Mouse (Mus musculus) heart, embryonic 13.5 days (tissue): ENCODE measurements around the gene Cisd3. TPM values are rescaled to one million over a fixed set of nuclear protein-coding genes. Genes with fewer than 3 reads are reported as not detected.

ENCODE experiments used
- ATAC-seq: fragments of 200-750 bp; cut with Nextera tagmentation; 2 replicates; pipeline ENCODE4 v1.8.0; 2017; ENCODE audit warnings: moderate TSS enrichment; ENCODE audit not compliant: insufficient number of reproducible peaks, low FRiP score, low TSS enrichment; ENCODE audit errors: extremely low read depth
- H3K27ac ChIP-seq: fragments of 300-500 bp; sonication (generic); replicated peaks from 2 replicates; pipeline ENCODE4 v1.5.1; 2015; ENCODE audit warnings: moderate library complexity, mild to moderate bottlenecking, inconsistent platforms
- H3K27me3 ChIP-seq: fragments of 300-500 bp; sonication (generic); replicated peaks from 2 replicates; pipeline ENCODE4 v1.6.1; 2015; ENCODE audit warnings: mild to moderate bottlenecking, inconsistent platforms
- H3K36me3 ChIP-seq: fragments of 300-500 bp; sonication (generic); 2 replicates; pipeline ENCODE4 v1.6.1; 2015; ENCODE audit warnings: mild to moderate bottlenecking, inconsistent platforms
- H3K4me1 ChIP-seq: fragments of 300-500 bp; sonication (generic); 2 replicates; pipeline ENCODE4 v1.6.1; 2015; ENCODE audit warnings: inconsistent platforms
- H3K4me2 ChIP-seq: fragments of 300-500 bp; sonication (generic); 2 replicates; pipeline ENCODE4 v1.6.1; 2015; ENCODE audit warnings: inconsistent platforms, mild to moderate bottlenecking, moderate library complexity
- H3K4me3 ChIP-seq: fragments of 300-500 bp; sonication (generic); 2 replicates; pipeline ENCODE4 v1.5.1; 2015; ENCODE audit warnings: moderate library complexity, mild to moderate bottlenecking, inconsistent platforms
- H3K9ac ChIP-seq: fragments of 300-500 bp; sonication (generic); 2 replicates; pipeline ENCODE4 v1.6.1; 2015; ENCODE audit warnings: inconsistent platforms, mild to moderate bottlenecking, moderate library complexity
- H3K9me3 ChIP-seq: fragments of 300-500 bp; sonication (generic); 2 replicates; pipeline ENCODE4 v1.6.1; 2016; ENCODE audit warnings: inconsistent platforms
- WGBS: fragments of 180-500 bp; shearing (Covaris S2); methylation state at CpG from one replicate; pipeline ENCODE4 v1.1.7; 2015; ENCODE audit warnings: mixed read lengths; 5-methylcytosine and 5-hydroxymethylcytosine counted together
- polyA plus RNA-seq: library from polyadenylated mRNA; unstranded; fragments of >200 nt; fragmentation: Nextera tagmentation; extraction: Ambion mirVana; gene quantifications from 2 replicates; pipeline ENCODE4 v1.2.1, GENCODE M21; 2015

Cisd3 gene
- polyA plus RNA-seq, 1 experiment from 2014 or later = 44.1 TPM

GRCm38 (mm10) chr11:97663528-97664338, 21.9 kb upstream of the Cisd3 start:
- peak overlapping the region; percentile 90 for H3K4me2 ChIP-seq
- H3K27me3 ChIP-seq = peaks cover 11% of the 10 kb centered on the region
- H3K4me1 ChIP-seq = peaks cover 61% of the 10 kb centered on the region
- peaks cover 35% of the 10 kb centered on the region for H3K36me3 ChIP-seq
- H3K9ac ChIP-seq = peak overlapping the region; percentile 97
- peak overlapping the region; percentile 95 for H3K27ac ChIP-seq
- no peak for ATAC-seq
- H3K4me3 ChIP-seq = peak overlapping the region; percentile 92
- under 1% methylated on average over 34 of the region's 57 CpGs for WGBS
- H3K9me3 ChIP-seq = no peaks in the 10 kb centered on the region

GRCm38 (mm10) chr11:97664339-97664665, 21.3 kb upstream of the Cisd3 start:
- H3K4me1 ChIP-seq = peaks cover 61% of the 10 kb centered on the region
- WGBS = 0% methylated on average over 6 of the region's 8 CpGs

GRCm38 (mm10) chr11:97664771-97665240, 20.8 kb upstream of the Cisd3 start:
- Histone ChIP-seq H3K4me1 (peaks cover 62% of the 10 kb centered on the region), H3K36me3 (peaks cover 44% of the 10 kb centered on the region), H3K9me3 (no peaks in the 10 kb centered on the region), H3K9ac (peak overlapping the region; percentile 97), H3K27me3 (peaks cover 11% of the 10 kb centered on the region), H3K4me3 (peak overlapping the region; percentile 92), H3K27ac (peak overlapping the region; percentile 95; the same call in 1 of the 2 replicates), H3K4me2 (peak overlapping the region; percentile 90)
- no peak for ATAC-seq
- 24% methylated on average over 6 of the region's 6 CpGs for WGBS

More at GRCm38 (mm10) chr11:97664339-97664665, 21.3 kb upstream of the Cisd3 start:
- Histone ChIP-seq H3K27me3 (peaks cover 11% of the 10 kb centered on the region), H3K4me3 (peak overlapping the region; percentile 92), H3K9ac (peak overlapping the region; percentile 97), H3K27ac (peak overlapping the region; percentile 95), H3K4me2 (peak overlapping the region; percentile 90), H3K36me3 (peaks cover 39% of the 10 kb centered on the region), H3K9me3 (no peaks in the 10 kb centered on the region)
- no peak for ATAC-seq

GRCm38 (mm10) chr11:97665431-97665830, 20.2 kb upstream of the Cisd3 start:
- WGBS = 87% methylated on average over 13 of the region's 13 CpGs
- Histone ChIP-seq H3K36me3 (peaks cover 51% of the 10 kb centered on the region), H3K9me3 (no peaks in the 10 kb centered on the region), H3K4me2 (no peak overlapping the region), H3K4me3 (peak overlapping the region; percentile 92), H3K27me3 (peaks cover 11% of the 10 kb centered on the region), H3K9ac (peak overlapping the region; percentile 97; the same call in 1 of the 2 replicates), H3K27ac (no peak overlapping the region), H3K4me1 (peaks cover 68% of the 10 kb centered on the region)
- ATAC-seq = no peak

GRCm38 (mm10) chr11:97666221-97666620, 19.4 kb upstream of the Cisd3 start:
- Histone ChIP-seq H3K4me1 (peaks cover 67% of the 10 kb centered on the region), H3K27me3 (peaks cover 11% of the 10 kb centered on the region), H3K9me3 (no peaks in the 10 kb centered on the region), H3K27ac (no peak overlapping the region), H3K9ac (no peak overlapping the region), H3K36me3 (peaks cover 59% of the 10 kb centered on the region), H3K4me3 (0 out of 2 replicates have a peak overlapping the region, but pooled peaks have one; percentile 92), H3K4me2 (no peak overlapping the region)
- ATAC-seq = no peak
- 85% methylated on average over 7 of the region's 7 CpGs for WGBS

- Histone ChIP-seq H3K27me3 (peaks cover 6% of the 10 kb centered on the region), H3K4me1 (peaks cover 61% of the 10 kb centered on the region), H3K9me3 (no peaks in the 10 kb centered on the region), H3K9ac (no peak overlapping the region; the same call in 1 of the 2 replicates), H3K4me3 (no peak overlapping the region), H3K27ac (no peak overlapping the region), H3K36me3 (peaks cover 64% of the 10 kb centered on the region), H3K4me2 (no peak overlapping the region)
- no peak for ATAC-seq
- 85% methylated on average over 15 of the region's 15 CpGs for WGBS
Observed at GRCm38 (mm10) chr11:97666794-97667193, 18.8 kb upstream of the Cisd3 start.

GRCm38 (mm10) chr11:97668160-97668559, 17.5 kb upstream of the Cisd3 start:
- no peak for ATAC-seq
- whole genome bisulfite sequencing = 86% methylated on average over 7 of the region's 7 CpGs
- no peak overlapping the region for H3K4me3 ChIP-seq
- H3K36me3 ChIP-seq = peaks cover 78% of the 10 kb centered on the region
- H3K9me3 ChIP-seq = no peaks in the 10 kb centered on the region
- no peaks in the 10 kb centered on the region for H3K27me3 ChIP-seq
- H3K4me1 ChIP-seq = peaks cover 52% of the 10 kb centered on the region
- H3K9ac ChIP-seq = peak overlapping the region; percentile 76
- no peak overlapping the region for H3K27ac ChIP-seq
- no peak overlapping the region for H3K4me2 ChIP-seq

GRCm38 (mm10) chr11:97669268-97669667, 16.4 kb upstream of the Cisd3 start:
- no peak for ATAC-seq
- H3K4me2 ChIP-seq = peak overlapping the region; percentile 70

GRCm38 (mm10) chr11:97669829-97670228, 15.8 kb upstream of the Cisd3 start:
- peaks cover 95% of the 10 kb centered on the region for H3K36me3 ChIP-seq
- WGBS = 5% methylated on average over 6 of the region's 6 CpGs
- no peaks in the 10 kb centered on the region for H3K9me3 ChIP-seq
- H3K4me1 ChIP-seq = peaks cover 44% of the 10 kb centered on the region
- no peaks in the 10 kb centered on the region for H3K27me3 ChIP-seq
- H3K27ac ChIP-seq = peak overlapping the region; percentile 94
- ATAC-seq = peak; percentile 38; the same call in 1 of the 2 replicates
- H3K4me3 ChIP-seq = peak overlapping the region; percentile 33
- peak overlapping the region; percentile 70 for H3K4me2 ChIP-seq
- H3K9ac ChIP-seq = peak overlapping the region; percentile 76

More at GRCm38 (mm10) chr11:97669268-97669667, 16.4 kb upstream of the Cisd3 start:
- peak overlapping the region; percentile 76 for H3K9ac ChIP-seq
- no peaks in the 10 kb centered on the region for H3K9me3 ChIP-seq
- peak overlapping the region; percentile 11; the same call in 1 of the 2 replicates for H3K4me3 ChIP-seq
- H3K4me1 ChIP-seq = peaks cover 50% of the 10 kb centered on the region
- peaks cover 89% of the 10 kb centered on the region for H3K36me3 ChIP-seq
- 35% methylated on average over 15 of the region's 15 CpGs for WGBS
- H3K27ac ChIP-seq = peak overlapping the region; percentile 94
- H3K27me3 ChIP-seq = no peaks in the 10 kb centered on the region

GRCm38 (mm10) chr11:97670234-97671176, 15.1 kb upstream of the Cisd3 start:
- peak overlapping the region; percentile 33 for H3K4me3 ChIP-seq
- no peaks in the 10 kb centered on the region for H3K9me3 ChIP-seq
- peak overlapping the region; percentile 70 for H3K4me2 ChIP-seq
- ATAC-seq = no peak; the same call in 1 of the 2 replicates
- 21% methylated on average over 13 of the region's 13 CpGs for WGBS
- H3K4me1 ChIP-seq = peaks cover 37% of the 10 kb centered on the region
- peak overlapping the region; percentile 76 for H3K9ac ChIP-seq
- H3K36me3 ChIP-seq = peaks cover 98% of the 10 kb centered on the region
- peak overlapping the region; percentile 94 for H3K27ac ChIP-seq
- no peaks in the 10 kb centered on the region for H3K27me3 ChIP-seq

GRCm38 (mm10) chr11:97671177-97671527, 14.5 kb upstream of the Cisd3 start:
- H3K27ac ChIP-seq = no peak overlapping the region
- peaks cover 98% of the 10 kb centered on the region for H3K36me3 ChIP-seq
- no peaks in the 10 kb centered on the region for H3K27me3 ChIP-seq
- H3K9me3 ChIP-seq = no peaks in the 10 kb centered on the region
- ATAC-seq = no peak
- 68% methylated on average over 2 of the region's 2 CpGs for WGBS
- H3K4me1 ChIP-seq = peaks cover 40% of the 10 kb centered on the region
- H3K9ac ChIP-seq = 0 out of 2 replicates have a peak overlapping the region, but pooled peaks have one; percentile 76
- H3K4me2 ChIP-seq = no peak overlapping the region
- no peak overlapping the region for H3K4me3 ChIP-seq
